Mouse (Mus musculus) neural tube, embryonic 11.5 days (tissue): ENCODE results near the gene B230118H07Rik. TPM values are rescaled to one million over a fixed set of nuclear protein-coding genes. Genes with fewer than 3 reads are reported as not detected.

Experiments
- ATAC-seq: fragments of 200-750 bp; cut with Nextera tagmentation; 2 replicates; pipeline ENCODE4 v1.8.0; 2017; ENCODE audit warnings: moderate number of reproducible peaks, mild to moderate bottlenecking, moderate TSS enrichment, moderate library complexity; ENCODE audit not compliant: insufficient read depth, low FRiP score, low TSS enrichment
- DNase-seq: peaks from one replicate; pipeline ENCODE4 v3.0.0-alpha.2; 2015; ENCODE audit warnings: low spot score
- H3K27ac ChIP-seq: fragments of 300-500 bp; sonication (generic); 2 replicates; pipeline ENCODE4 v1.5.1; 2014; ENCODE audit warnings: low read depth, mild to moderate bottlenecking, low read length
- H3K27me3 ChIP-seq: fragments of 300-500 bp; sonication (generic); 2 replicates; pipeline ENCODE4 v1.6.1; 2014; ENCODE audit warnings: mild to moderate bottlenecking, low read length, mixed read lengths; ENCODE audit not compliant: control insufficient read depth, insufficient read depth
- H3K36me3 ChIP-seq: fragments of 300-500 bp; sonication (generic); 2 replicates; pipeline ENCODE4 v1.6.1; 2014; ENCODE audit warnings: mild to moderate bottlenecking, low read length, moderate library complexity, mixed read lengths; ENCODE audit not compliant: control insufficient read depth, insufficient read depth
- H3K4me1 ChIP-seq: fragments of 300-500 bp; sonication (generic); 2 replicates; pipeline ENCODE4 v1.6.1; 2014; ENCODE audit warnings: low read length, mixed read lengths; ENCODE audit not compliant: control insufficient read depth, insufficient read depth
- H3K4me2 ChIP-seq: fragments of 300-500 bp; sonication (generic); 2 replicates; pipeline ENCODE4 v1.6.1; 2014; ENCODE audit warnings: low read depth, mild to moderate bottlenecking, moderate library complexity
- H3K4me3 ChIP-seq: fragments of 300-500 bp; sonication (generic); 2 replicates; pipeline ENCODE4 v1.5.1; 2014; ENCODE audit warnings: low read depth, low read length
- H3K9ac ChIP-seq: fragments of 300-500 bp; sonication (generic); 2 replicates; pipeline ENCODE4 v1.6.1; 2014; ENCODE audit warnings: mild to moderate bottlenecking, low read length
- H3K9me3 ChIP-seq: fragments of 300-500 bp; sonication (generic); 2 replicates; pipeline ENCODE4 v1.6.1; 2016; ENCODE audit warnings: low read length; ENCODE audit not compliant: control insufficient read depth
- WGBS: fragments of 180-500 bp; shearing (Covaris S2); extraction: QIAGEN DNeasy Blood & Tissue Kit; methylation state at CpG from one replicate; pipeline ENCODE4 v1.1.7; 2014; 5-methylcytosine and 5-hydroxymethylcytosine counted together
- polyA plus RNA-seq: library from polyadenylated mRNA; unstranded; fragments of >200 nt; fragmentation: Nextera tagmentation; extraction: Ambion mirVana; gene quantifications from 2 replicates; pipeline ENCODE4 v1.2.1, GENCODE M21; 2014

The B230118H07Rik gene
- polyA plus RNA-seq, 1 experiment from 2014 or later, result 65.5 TPM

DNA sequence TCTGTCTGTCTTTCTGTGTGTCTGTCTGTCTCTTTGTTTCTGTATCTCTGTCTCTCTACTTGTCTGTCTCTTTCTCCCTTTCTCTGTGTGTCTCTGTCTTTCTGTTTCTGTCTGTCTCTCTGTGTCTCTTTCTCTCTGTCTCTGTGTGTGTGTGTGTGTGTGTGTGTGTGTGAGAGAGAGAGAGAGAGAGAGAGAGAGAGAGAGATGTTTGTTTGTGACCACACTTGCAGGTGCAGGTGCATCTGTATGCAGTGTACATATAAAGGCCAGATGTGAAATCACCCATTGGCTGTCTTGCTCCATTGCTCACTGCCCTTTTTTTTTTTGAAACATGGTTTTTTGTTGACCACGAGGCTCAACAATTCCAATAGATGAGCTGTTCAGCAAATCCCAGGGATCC is 1.1 kb upstream of the B230118H07Rik start:
- Histone ChIP-seq H3K27me3 (no peaks in the 10 kb centered on the region), H3K36me3 (no peaks in the 10 kb centered on the region), H3K27ac (no peak overlapping the region), H3K4me2 (no peak overlapping the region), H3K9ac (no peak overlapping the region), H3K9me3 (no peaks in the 10 kb centered on the region), H3K4me1 (no peaks in the 10 kb centered on the region), H3K4me3 (no peak overlapping the region)
- no peak for DNase-seq
- WGBS, result 65% methylated on average over 1 of the region's 1 CpGs
- no peak for ATAC-seq

GRCm38 (mm10) chr2:101648361-101648760 is 971 bp downstream of the B230118H07Rik start:
- WGBS, result 86% methylated on average over 2 of the region's 2 CpGs
- no peaks in the 10 kb centered on the region for H3K9me3 ChIP-seq
- H3K36me3 ChIP-seq, result no peaks in the 10 kb centered on the region
- no peak overlapping the region for H3K9ac ChIP-seq
- ATAC-seq (no peak), DNase-seq (no peak)
- H3K27me3 ChIP-seq, result no peaks in the 10 kb centered on the region
- no peak overlapping the region for H3K27ac ChIP-seq
- H3K4me3 ChIP-seq, result no peak overlapping the region
- no peaks in the 10 kb centered on the region for H3K4me1 ChIP-seq
- H3K4me2 ChIP-seq, result no peak overlapping the region

DNA sequence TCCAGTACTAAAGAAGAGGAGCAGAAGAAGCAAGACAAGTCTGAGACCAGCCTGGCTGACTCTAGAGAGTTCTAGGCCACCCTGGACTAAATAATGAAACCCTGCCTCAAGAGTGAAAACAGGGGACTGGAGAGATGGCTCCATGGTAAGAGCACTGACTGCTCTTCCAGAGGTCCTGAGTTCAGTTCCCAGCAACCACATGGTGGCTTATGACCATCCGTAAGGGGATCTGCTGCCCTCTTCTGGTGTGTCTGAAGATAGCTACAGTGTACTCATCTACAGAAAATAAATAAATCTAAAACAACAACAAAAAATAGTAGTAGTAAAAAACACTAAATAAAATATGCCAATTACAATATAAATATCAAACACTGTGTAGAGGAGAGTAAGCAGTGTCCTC is 3.5 kb downstream of the B230118H07Rik start:
- ATAC-seq, result no peak

DNA sequence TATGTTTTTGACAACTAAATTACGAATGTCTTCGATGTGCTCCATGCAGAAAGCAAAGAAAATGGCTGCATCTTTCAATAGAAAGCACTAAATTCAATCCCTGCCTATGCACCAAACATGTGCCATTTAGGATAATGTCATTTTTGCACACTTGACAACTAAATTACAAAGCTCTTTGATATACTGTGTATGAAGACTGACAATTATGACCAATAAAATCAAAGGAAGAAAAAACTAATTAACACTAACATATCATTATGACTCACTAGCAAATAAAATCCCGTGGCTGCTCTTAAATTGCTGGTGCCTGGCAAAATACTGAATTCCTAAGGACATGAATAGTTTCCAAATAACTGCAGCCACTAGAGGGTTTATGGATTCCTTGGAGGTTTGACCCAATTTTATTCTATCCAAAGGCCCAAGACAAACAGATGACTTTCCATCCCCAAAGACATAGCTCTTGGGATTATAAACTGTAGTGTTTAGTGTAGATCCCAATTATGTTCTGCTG is 9.4 kb downstream of the B230118H07Rik start:
- H3K27ac ChIP-seq, result no peak overlapping the region
- no peak for DNase-seq
- H3K27me3 ChIP-seq, result no peaks in the 10 kb centered on the region
- H3K4me2 ChIP-seq, result no peak overlapping the region
- H3K9me3 ChIP-seq, result no peaks in the 10 kb centered on the region
- H3K4me1 ChIP-seq, result 0 out of 2 replicates have a peak, but pooled peaks cover 2% of the 10 kb centered on the region
- 88% methylated on average over 3 of the region's 3 CpGs for WGBS
- H3K4me3 ChIP-seq, result no peak overlapping the region
- no peak overlapping the region for H3K9ac ChIP-seq
- H3K36me3 ChIP-seq, result no peaks in the 10 kb centered on the region
- ATAC-seq, result no peak

More for the DNA sequence above, 3.5 kb downstream of the B230118H07Rik start:
- Histone ChIP-seq H3K9me3 (no peaks in the 10 kb centered on the region), H3K4me1 (no peaks in the 10 kb centered on the region), H3K4me2 (no peak overlapping the region), H3K9ac (no peak overlapping the region), H3K36me3 (no peaks in the 10 kb centered on the region), H3K27ac (no peak overlapping the region), H3K27me3 (no peaks in the 10 kb centered on the region), H3K4me3 (no peak overlapping the region)
- 92% methylated on average over 1 of the region's 1 CpGs for WGBS
- no peak for DNase-seq

- Histone ChIP-seq H3K4me1 (0 out of 2 replicates have a peak, but pooled peaks cover 2% of the 10 kb centered on the region), H3K36me3 (no peaks in the 10 kb centered on the region), H3K4me2 (no peak overlapping the region), H3K27ac (no peak overlapping the region), H3K4me3 (no peak overlapping the region), H3K27me3 (no peaks in the 10 kb centered on the region), H3K9ac (no peak overlapping the region), H3K9me3 (no peaks in the 10 kb centered on the region)
- peak; percentile 45; the same call in 1 of the 2 replicates for ATAC-seq
- DNase-seq, result peak; percentile 47
- 39% methylated on average over 7 of the region's 7 CpGs for WGBS
Observed at GRCm38 (mm10) chr2:101638979-101639839, 10.1 kb downstream of the B230118H07Rik start.

GRCm38 (mm10) chr2:101628297-101629236 is 20.8 kb downstream of the B230118H07Rik start:
- no peaks in the 10 kb centered on the region for H3K9me3 ChIP-seq
- 2% methylated on average over 31 of the region's 31 CpGs for WGBS
- H3K4me2 ChIP-seq, result peak overlapping the region; percentile 48
- H3K36me3 ChIP-seq, result no peaks in the 10 kb centered on the region
- no peaks in the 10 kb centered on the region for H3K27me3 ChIP-seq
- peak; percentile 94 for ATAC-seq
- H3K9ac ChIP-seq, result peak overlapping the region; percentile 60
- DNase-seq, result peak; percentile 87
- H3K27ac ChIP-seq, result peak overlapping the region; percentile 55
- H3K4me3 ChIP-seq, result peak overlapping the region; percentile 51
- H3K4me1 ChIP-seq, result peaks cover 6% of the 10 kb centered on the region; the same call in 1 of the 2 replicates

GRCm38 (mm10) chr2:101627227-101627626 is 22.1 kb downstream of the B230118H07Rik start:
- DNase-seq, result no peak
- Histone ChIP-seq H3K4me3 (no peak overlapping the region), H3K36me3 (no peaks in the 10 kb centered on the region), H3K27me3 (no peaks in the 10 kb centered on the region), H3K4me2 (no peak overlapping the region), H3K9ac (no peak overlapping the region), H3K27ac (no peak overlapping the region), H3K4me1 (peaks cover 6% of the 10 kb centered on the region; the same call in 1 of the 2 replicates), H3K9me3 (no peaks in the 10 kb centered on the region)
- ATAC-seq, result no peak

- Histone ChIP-seq H3K27ac (no peak within 1 kb of the TSS), H3K9me3 (no peaks in the 10 kb centered on the region), H3K4me3 (no peak within 1 kb of the TSS), H3K36me3 (no peaks in the 10 kb centered on the region), H3K9ac (no peak within 1 kb of the TSS), H3K4me1 (peaks cover 6% of the 10 kb centered on the region; the same call in 1 of the 2 replicates), H3K27me3 (no peaks in the 10 kb centered on the region), H3K4me2 (no peak within 1 kb of the TSS)
- 59% methylated on average over 4 of the region's 4 CpGs for WGBS
- ATAC-seq (no peak), DNase-seq (no peak)
Observed at GRCm38 (mm10) chr2:101624526-101624925, 24.8 kb downstream of the B230118H07Rik start, which contains the start of gene Rag2. TSS of gene Rag2 (plus strand) at chr2:101624718.
